Mouse (Mus musculus): Measurements from ENCODE around the gene Igsf3.

GRCm38 (mm10) chr3:101346806-101347205 lies 30.1 kb upstream of the Igsf3 start:
- no peak for TF ChIP-seq CTCF (IDR thresholded peaks at IDR 0.05; ENCODE audit: low read depth, low read length)
- no peak for TF ChIP-seq POLR2A (IDR thresholded peaks at IDR 0.05; ENCODE audit: insufficient read depth, low read length)
- TF ChIP-seq EP300 (IDR thresholded peaks at IDR 0.05; ENCODE audit: insufficient read depth, low read depth, low read length): no peak

Data from ES-Bruce4 (cell line).